Mouse (Mus musculus): ENCODE measurements around the gene Lhfpl3.

Lhfpl3 gene

DNA sequence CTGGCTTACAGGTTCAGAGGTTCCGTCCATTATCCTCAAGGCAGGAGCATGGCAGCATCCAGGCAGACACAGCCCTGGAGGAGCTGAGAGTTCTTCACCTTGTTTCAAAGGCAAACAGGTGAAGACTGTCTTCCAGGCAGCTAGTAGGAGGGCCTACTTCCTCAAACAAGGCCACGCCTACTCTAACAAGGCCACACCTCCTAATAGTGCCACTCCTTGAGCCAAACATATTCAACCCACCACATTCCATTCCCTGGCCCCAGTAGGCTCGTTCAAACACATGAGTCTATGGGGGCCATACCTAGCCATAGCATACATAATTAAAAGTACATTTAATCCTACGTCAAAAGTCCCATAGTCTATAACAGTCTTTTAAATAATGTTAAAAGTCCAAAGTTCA is 407.4 kb downstream of the Lhfpl3 start:
- DNase-seq (ENCODE audit: low read depth) = no peak

GRCm38 (mm10) chr5:23154439-23154838 is 408.6 kb downstream of the Lhfpl3 start:
- peak; percentile 3 for DNase-seq (ENCODE audit: low read depth)

DNA sequence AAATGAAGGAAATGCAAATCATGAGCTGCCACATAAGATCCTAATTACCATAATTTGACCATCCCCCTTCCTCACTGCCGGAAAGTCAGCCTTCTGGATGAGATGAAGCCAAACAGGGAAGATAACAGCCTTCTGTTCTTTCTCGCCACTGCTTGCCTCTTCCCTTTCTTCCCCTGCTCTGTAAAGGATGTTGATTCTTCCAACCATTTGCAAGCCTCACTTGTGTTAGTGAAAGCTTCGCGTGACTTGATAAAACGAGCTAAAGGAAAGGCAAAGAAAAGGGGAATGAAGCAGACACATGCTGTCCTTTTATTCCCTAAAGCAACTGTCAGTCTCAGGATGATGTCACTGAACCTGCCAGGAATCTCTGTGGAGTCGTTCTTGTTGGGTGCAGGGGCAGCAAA is 420.1 kb downstream of the Lhfpl3 start:
- DNase-seq (ENCODE audit: low read depth) = no peak

- DNase-seq (ENCODE audit: low read depth) = no peak
Measured at GRCm38 (mm10) chr5:23166658-23167057, 420.8 kb downstream of the Lhfpl3 start.

GRCm38 (mm10) chr5:23189633-23190032 is 443.8 kb downstream of the Lhfpl3 start:
- DNase-seq (ENCODE audit: low read depth) = no peak

DNA sequence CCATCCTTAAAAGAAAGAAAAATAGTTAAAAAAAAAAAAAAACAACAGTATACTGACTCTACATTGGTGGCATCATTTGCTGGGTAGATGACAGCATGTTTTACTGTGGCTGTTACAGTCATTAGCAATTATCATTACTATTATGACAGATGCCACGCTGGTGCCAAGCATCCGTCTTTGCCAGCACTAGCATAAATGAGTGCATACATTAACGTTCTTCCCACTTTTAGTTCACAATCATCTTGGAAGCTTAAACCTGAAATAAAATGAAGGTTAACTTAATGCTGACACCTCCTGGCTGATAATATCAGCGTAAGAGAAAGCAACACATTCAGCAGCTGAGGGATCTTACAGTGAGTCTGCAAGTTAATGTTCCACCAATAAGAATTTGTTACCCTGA is 451.0 kb downstream of the Lhfpl3 start:
- DNase-seq (ENCODE audit: low read depth) = no peak

- no peak for DNase-seq (ENCODE audit: low read depth)
Measured at GRCm38 (mm10) chr5:23213086-23213485, 467.2 kb downstream of the Lhfpl3 start.

GRCm38 (mm10) chr5:23214646-23215045 is 468.8 kb downstream of the Lhfpl3 start:
- DNase-seq (ENCODE audit: low read depth) = no peak

GRCm38 (mm10) chr5:23219655-23220054 is 473.8 kb downstream of the Lhfpl3 start:
- no peak for DNase-seq (ENCODE audit: low read depth)

DNA sequence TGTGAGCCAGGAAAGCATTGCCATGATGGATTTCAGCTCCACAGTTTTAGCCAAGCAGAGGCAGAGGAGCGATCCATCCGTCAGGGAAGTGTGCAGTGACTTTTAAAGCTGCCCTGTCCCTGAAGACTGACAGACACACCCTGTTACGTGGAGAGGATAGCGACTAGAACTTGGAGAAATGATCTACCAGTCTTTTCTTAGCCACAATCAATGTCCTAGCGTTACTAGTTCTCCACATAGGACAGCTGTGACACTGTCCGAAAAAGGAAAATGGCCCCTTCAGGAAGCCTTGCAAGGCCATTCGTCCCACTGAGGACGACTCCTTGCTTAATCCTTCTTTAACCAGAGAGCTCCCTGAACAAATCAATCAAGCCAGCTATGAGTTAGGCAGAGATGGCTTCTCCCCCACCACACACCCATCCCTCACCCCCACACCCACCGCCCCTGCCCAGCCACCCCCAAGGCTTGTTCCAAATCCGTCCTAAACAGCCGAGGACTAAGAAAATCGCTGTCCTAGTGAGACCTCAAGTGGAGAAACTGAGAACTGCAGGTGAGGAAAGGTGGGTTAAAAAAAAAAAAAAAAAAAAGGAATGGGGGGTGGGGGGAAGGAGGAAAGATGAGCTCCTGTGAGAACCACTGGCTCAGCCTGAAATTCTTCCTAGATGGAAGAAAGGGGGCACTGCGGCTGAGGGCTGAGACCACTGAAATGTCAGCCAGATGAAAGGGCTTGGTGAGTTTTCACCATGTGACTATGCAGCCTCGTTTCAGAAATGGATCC is 479.1 kb downstream of the Lhfpl3 start:
- peak; percentile 20 for DNase-seq (ENCODE audit: low read depth)

DNA sequence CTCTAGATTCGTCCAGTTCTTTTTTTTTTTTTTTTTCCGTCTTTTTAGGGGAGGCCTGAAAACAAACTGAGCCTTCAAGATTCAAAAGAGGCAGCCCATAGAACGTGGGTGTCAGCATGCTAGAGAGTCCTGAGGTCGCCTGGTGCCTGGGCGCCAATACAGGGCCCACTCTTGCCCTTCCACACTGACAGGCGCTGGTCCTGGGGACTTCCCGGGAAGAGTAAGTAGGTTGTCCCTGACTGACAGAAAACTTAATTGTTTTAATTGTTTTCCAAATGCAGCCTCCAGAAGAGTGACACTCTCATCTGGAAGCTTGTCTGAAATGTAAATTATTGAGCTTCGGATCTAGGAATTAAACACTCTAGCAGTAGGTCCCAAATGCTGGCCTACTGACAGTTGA is 479.8 kb downstream of the Lhfpl3 start:
- DNase-seq (ENCODE audit: low read depth) = no peak

DNA sequence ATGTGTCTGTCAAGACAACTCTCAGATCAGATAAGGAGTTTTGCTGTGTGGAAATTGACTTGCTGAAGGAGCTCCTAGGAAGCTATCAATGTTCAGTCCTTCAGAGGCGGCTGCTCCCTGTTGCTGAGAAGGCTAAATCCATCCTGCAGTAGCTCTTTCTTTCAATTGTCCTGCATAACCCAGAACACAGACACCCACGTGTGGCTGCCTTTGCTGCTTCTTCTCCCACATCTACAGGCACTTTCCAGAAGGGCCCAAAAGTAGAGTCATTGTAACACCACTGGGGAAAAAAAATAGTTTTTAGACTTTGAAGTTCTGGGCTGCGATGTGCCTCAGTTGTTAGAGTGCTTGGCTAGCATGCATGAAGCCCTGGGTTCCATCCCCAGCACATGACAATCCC is 480.9 kb downstream of the Lhfpl3 start:
- no peak for DNase-seq (ENCODE audit: low read depth)

DNA sequence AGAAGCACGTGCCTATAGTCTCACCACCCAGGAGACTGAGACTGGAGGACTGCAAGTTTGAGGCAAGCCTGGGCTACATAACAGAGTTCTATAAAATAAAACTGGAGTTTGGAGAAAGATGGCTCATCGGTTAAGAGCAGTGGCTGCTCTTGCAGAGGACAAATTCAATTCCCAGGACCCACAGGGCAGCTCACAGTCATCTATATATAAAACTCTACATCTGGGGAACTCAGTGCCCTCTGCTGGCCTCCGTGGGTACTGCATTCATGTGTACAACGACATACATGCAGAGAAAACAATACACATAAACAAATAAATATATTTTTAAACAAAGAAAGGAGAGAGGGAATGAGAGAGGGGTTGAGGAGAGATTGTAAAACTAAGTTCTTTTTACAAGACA is 501.1 kb downstream of the Lhfpl3 start:
- DNase-seq (ENCODE audit: low read depth) = no peak

GRCm38 (mm10) chr5:23247784-23248183 is 501.9 kb downstream of the Lhfpl3 start:
- DNase-seq (ENCODE audit: low read depth) = no peak

DNA sequence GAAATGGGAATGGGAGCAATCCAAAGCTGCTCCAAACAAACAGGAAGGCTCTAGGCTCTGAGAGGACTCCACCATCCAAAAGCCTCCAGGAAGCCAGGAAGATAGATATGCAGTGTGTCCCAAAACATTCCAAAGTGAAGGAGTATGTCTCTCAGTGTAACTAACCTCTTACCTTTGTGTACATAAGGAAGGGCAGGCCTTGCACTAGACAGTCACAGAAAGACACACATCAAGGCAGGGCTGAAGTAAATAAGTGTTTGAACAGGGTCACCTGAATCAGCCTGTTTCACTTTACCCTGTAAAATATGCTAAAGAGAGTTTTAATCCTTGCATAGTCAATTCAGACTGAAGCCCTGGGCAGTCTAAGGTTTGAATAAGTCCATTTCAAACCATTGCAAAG is 502.4 kb downstream of the Lhfpl3 start:
- no peak for DNase-seq (ENCODE audit: low read depth)

DNA sequence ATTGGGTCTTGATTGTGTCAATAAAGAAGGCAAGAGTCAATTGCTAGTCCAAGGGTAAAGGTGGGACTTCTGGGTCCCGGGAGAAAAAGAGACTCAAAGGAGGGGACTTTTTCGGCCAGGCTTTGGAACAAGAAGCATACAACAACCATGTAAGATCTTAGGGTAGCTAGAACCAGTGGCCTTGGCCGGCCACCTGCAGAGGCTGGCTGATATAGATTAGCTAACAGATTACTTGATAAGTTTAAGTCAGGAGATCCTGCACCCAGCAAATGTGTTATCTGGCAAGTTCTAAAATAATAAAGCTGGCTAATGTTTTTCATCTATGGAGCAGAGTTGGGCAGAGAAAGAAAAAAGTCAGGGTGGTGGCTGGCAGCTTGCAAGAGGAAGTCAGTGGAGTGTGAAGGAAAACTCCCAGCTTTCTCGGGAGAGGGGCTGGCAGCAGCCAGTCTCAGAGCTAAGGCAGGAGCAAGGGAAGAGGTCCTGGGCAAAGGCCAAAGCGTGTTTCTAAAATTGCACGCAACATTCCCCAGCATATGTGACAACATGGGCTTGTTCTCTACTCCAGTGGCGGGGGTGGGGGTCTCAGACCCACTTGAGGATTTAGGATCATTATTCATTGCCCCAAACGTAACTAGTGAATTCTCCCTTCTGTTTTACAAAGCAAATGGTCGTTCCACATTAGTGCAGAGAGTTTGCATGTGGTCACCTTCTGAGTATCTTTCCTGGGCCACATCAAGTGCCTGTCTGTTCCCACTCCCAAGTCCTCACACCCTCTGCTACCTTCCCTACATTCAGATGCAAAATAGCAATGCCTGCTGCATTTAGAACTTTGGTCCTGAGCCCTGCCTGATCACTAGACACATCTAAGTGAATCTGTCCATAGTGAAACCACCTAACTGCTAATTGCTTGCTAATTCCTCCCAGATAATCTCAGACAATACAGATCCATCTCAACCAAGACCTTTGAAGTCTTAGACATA is 504.3 kb downstream of the Lhfpl3 start:
- no peak for DNase-seq (ENCODE audit: low read depth)

GRCm38 (mm10) chr5:23251462-23252224 is 505.8 kb downstream of the Lhfpl3 start:
- DNase-seq (ENCODE audit: low read depth) = peak; percentile 31

GRCm38 (mm10) chr5:23255816-23256418 is 510.1 kb downstream of the Lhfpl3 start:
- no peak for DNase-seq (ENCODE audit: low read depth)

GRCm38 (mm10) chr5:23273309-23273708 is 527.5 kb downstream of the Lhfpl3 start:
- no peak for DNase-seq (ENCODE audit: low read depth)

DNA sequence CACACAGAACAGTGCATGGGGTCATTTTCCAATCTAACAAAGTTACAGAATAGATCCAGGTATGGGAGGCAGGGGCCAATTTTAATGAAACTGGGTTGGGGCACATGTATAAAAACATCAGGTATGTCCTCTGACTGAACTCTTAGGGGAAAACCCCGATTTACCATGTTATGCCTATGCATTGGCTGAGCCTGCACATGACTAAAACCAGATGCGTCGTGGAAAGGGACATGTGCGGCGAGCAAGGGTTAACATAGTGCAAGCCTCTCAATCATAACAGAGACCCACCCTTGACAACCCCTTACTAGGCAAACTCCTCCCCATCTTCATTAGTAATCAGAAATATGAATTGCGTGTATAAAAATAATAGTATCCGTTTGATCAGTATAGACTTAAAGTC is 533.5 kb downstream of the Lhfpl3 start:
- DNase-seq (ENCODE audit: low read depth) = no peak

DNA sequence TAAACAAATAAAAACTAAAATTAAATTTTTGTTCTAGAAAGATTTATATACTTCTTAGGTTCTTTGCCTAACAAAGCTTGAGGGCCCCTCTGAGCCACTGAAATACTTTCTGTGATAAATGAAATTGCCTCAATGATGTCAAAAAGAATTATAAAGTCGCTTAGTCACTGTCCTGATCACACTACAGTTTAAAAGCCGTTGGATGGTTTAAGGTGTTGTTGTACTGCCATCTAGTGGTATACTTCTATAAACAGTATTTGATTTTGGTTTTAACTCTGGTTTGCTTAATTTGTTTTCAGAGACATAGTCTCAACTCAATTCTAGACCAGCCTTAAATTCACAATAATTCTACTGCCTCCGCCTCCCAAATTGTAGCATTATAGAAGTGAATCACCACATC is 539.0 kb downstream of the Lhfpl3 start:
- DNase-seq (ENCODE audit: low read depth) = peak; percentile 27

DNA sequence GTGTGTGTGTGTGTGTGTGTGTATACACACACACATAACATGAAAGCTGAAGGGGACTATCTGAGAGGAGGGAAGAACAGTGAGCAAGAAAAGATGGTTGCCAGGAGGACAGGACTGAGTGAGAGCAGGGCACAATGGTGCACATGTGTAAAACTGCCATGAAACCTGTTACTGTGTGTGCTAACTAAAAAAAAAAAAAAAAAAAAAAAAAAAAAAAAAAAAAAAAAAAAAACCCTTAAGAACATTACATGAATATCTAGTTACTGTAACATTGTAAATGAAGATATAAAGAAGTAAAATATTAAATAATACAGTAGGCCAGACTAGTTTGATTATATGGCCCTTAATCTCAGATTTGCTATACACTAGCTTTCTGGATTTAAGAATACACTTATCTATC is 543.3 kb downstream of the Lhfpl3 start:
- no peak for DNase-seq (ENCODE audit: low read depth)
